Mouse (Mus musculus) MN1 (cell line): ENCODE results near the gene Cnn3.

Source experiments
- DNase-seq: peaks from one replicate; pipeline ENCODE4 v3.0.0-alpha.2; 2016; ENCODE audit warnings: low spot score

The Cnn3 gene

GRCm38 (mm10) chr3:121492026-121492425 lies 65.7 kb downstream of the Cnn3 start:
- DNase-seq, result no peak

GRCm38 (mm10) chr3:121493997-121494421 lies 67.7 kb downstream of the Cnn3 start:
- DNase-seq, result no peak

GRCm38 (mm10) chr3:121500225-121500624 lies 73.9 kb downstream of the Cnn3 start:
- DNase-seq, result peak; percentile 69

- no peak for DNase-seq
Observed at GRCm38 (mm10) chr3:121500734-121501133, 74.4 kb downstream of the Cnn3 start.

GRCm38 (mm10) chr3:121504927-121505487 lies 78.7 kb downstream of the Cnn3 start:
- DNase-seq, result no peak

GRCm38 (mm10) chr3:121506175-121506574 lies 79.9 kb downstream of the Cnn3 start:
- no peak for DNase-seq

GRCm38 (mm10) chr3:121506756-121507155 lies 80.5 kb downstream of the Cnn3 start:
- DNase-seq, result no peak

GRCm38 (mm10) chr3:121507678-121508077 lies 81.4 kb downstream of the Cnn3 start:
- no peak for DNase-seq
